Mouse (Mus musculus) heart, adult 2 months (tissue): ENCODE measurements around the gene Hspa1l.

Experiments used
- CTCF ChIP-seq: fragments of 200-600 bp; IDR thresholded peaks from 2 replicates; pipeline ENCODE4 v1.8.1; 2022; ENCODE audit warnings: antibody characterized with exemption, mild to moderate bottlenecking, moderate library complexity
- POLR2A ChIP-seq: fragments of 200-500 bp; IDR thresholded peaks from 2 replicates; pipeline ENCODE4 v1.6.1; 2011; ENCODE audit warnings: mild to moderate bottlenecking, low read depth, low read length, control low read depth; ENCODE audit not compliant: insufficient read depth

GRCm38 (mm10) chr17:35001452-35002152, 29.1 kb downstream of the Hspa1l start:
- TF ChIP-seq POLR2A (no peak), CTCF (no peak)
